Mouse (Mus musculus): ENCODE results near the gene Nufip2. TPM values are rescaled to one million over a fixed set of nuclear protein-coding genes. Genes with fewer than 3 reads are reported as not detected.

Gene Nufip2
- polyA plus RNA-seq, 1 experiment from 2014 or later, result 4.2 TPM

Other genes with a start within 250 kb of the Nufip2 start
- gene Coro6, start 223.7 kb upstream of the Nufip2 start, polyA plus RNA-seq (2015; fragmentation: Nextera tagmentation; extraction: Ambion mirVana), result 0.12 and 2.0 TPM in 2 replicates
- 2.4 and 2.8 TPM in 2 replicates for gene Ankrd13b, start 196.5 kb upstream of the Nufip2 start, polyA plus RNA-seq (2015; fragmentation: Nextera tagmentation; extraction: Ambion mirVana)
- 7.9 and 9.1 TPM in 2 replicates for gene Git1, start 192.6 kb upstream of the Nufip2 start, polyA plus RNA-seq (2015; fragmentation: Nextera tagmentation; extraction: Ambion mirVana)
- 3.2 and 4.2 TPM in 2 replicates for gene Abhd15, start 171.0 kb upstream of the Nufip2 start, polyA plus RNA-seq (2015; fragmentation: Nextera tagmentation; extraction: Ambion mirVana)
- 25.1 and 25.5 TPM in 2 replicates for gene Trp53i13, start 170.2 kb upstream of the Nufip2 start, polyA plus RNA-seq (2015; fragmentation: Nextera tagmentation; extraction: Ambion mirVana)
- gene Gm10392, start 167.0 kb upstream of the Nufip2 start, polyA plus RNA-seq (2015; fragmentation: Nextera tagmentation; extraction: Ambion mirVana), result 0.17 TPM in 1 of 2 replicates, not detected in the other
- gene Taok1, start 78.3 kb upstream of the Nufip2 start, polyA plus RNA-seq (2015; fragmentation: Nextera tagmentation; extraction: Ambion mirVana), result 11.5 and 12.1 TPM in 2 replicates
- gene Cryba1, start 39.1 kb downstream of the Nufip2 start, polyA plus RNA-seq (2015; fragmentation: Nextera tagmentation; extraction: Ambion mirVana), result not detected in 2 replicates
- 44.9 and 46.0 TPM in 2 replicates for gene Myo18a, start 77.1 kb downstream of the Nufip2 start, polyA plus RNA-seq (2015; fragmentation: Nextera tagmentation; extraction: Ambion mirVana)
- gene Gm10277, start 101.6 kb downstream of the Nufip2 start, polyA plus RNA-seq (2015; fragmentation: Nextera tagmentation; extraction: Ambion mirVana), result 1.2 and 1.4 TPM in 2 replicates
- gene Pipox, start 207.9 kb downstream of the Nufip2 start, polyA plus RNA-seq (2015; fragmentation: Nextera tagmentation; extraction: Ambion mirVana), result 20.8 and 23.5 TPM in 2 replicates
- gene Sez6, start 244.6 kb downstream of the Nufip2 start, polyA plus RNA-seq (2015; fragmentation: Nextera tagmentation; extraction: Ambion mirVana), result 2.0 and 2.3 TPM in 2 replicates

Measured in stomach, embryonic 16.5 days (tissue).